Mouse (Mus musculus): Measurements from ENCODE around the gene Thada.

GRCm38 (mm10) chr17:84342299-84342817, 123.6 kb downstream of the Thada start:
- TF ChIP-seq CTCF (IDR thresholded peaks at IDR 0.05) (no peak), POLR2A (IDR thresholded peaks at IDR 0.05; ENCODE audit: insufficient read depth, low read depth, low read length) (no peak)

Data from heart, adult 2 months (tissue).